Mouse (Mus musculus) ES-E14 (cell line): ENCODE data around the gene A2ml1. TPM values are rescaled to one million over a fixed set of nuclear protein-coding genes. Genes with fewer than 3 reads are reported as not detected.

Experiments used
- DNase-seq: peaks from one replicate; pipeline ENCODE4 v3.0.0-alpha.2; 2013; ENCODE audit warnings: low read depth, low spot score
- H3K27ac ChIP-seq: 2 replicates; pipeline ENCODE4 v1.5.1; 2012; ENCODE audit warnings: low read depth, mild to moderate bottlenecking, low read length, moderate library complexity, mixed read lengths; ENCODE audit not compliant: poor library complexity, insufficient read depth, severe bottlenecking
- H3K36me3 ChIP-seq: 2 replicates; pipeline ENCODE4 v1.6.1; 2012; ENCODE audit warnings: mild to moderate bottlenecking, low read length, moderate library complexity, mixed read lengths; ENCODE audit not compliant: control insufficient read depth, poor library complexity, insufficient read depth, severe bottlenecking
- H3K4me1 ChIP-seq, 2 experiments: fragments of 150-350 bp in 1 of 2; sonication (generic) in 1 of 2; 2 replicates each; pipeline ENCODE4 v1.6.1; 2012; ENCODE audit warnings: low read length in 2 of 2, mild to moderate bottlenecking in 1 of 2, mixed read lengths in 1 of 2; ENCODE audit not compliant: control insufficient read depth in 2 of 2, insufficient read depth in 2 of 2, poor library complexity in 1 of 2
- H3K4me3 ChIP-seq, 2 experiments: fragments of 150-350 bp in 1 of 2; sonication (generic) in 1 of 2; 2 replicates each; pipeline ENCODE4 v1.5.1; 2012; ENCODE audit warnings: low read length in 2 of 2, low read depth in 1 of 2, mild to moderate bottlenecking in 1 of 2, mixed read lengths in 1 of 2; ENCODE audit not compliant: insufficient read depth in 1 of 2, poor library complexity in 1 of 2, severe bottlenecking in 1 of 2
- H3K9ac ChIP-seq: 2 replicates; pipeline ENCODE4 v1.6.1; 2012; ENCODE audit warnings: low read depth, mild to moderate bottlenecking, low read length, mixed read lengths; ENCODE audit not compliant: poor library complexity, insufficient read depth, severe bottlenecking
- H3K9me3 ChIP-seq: fragments of 150-350 bp; sonication (generic); 2 replicates; pipeline ENCODE4 v1.6.1; 2012; ENCODE audit warnings: low read depth, mild to moderate bottlenecking, low read length; ENCODE audit not compliant: control insufficient read depth, insufficient read depth
- CHD2 ChIP-seq: IDR thresholded peaks from 2 replicates; pipeline ENCODE4 v1.6.1; 2014; ENCODE audit warnings: mild to moderate bottlenecking, low read depth, low read length, inconsistent platforms
- HCFC1 ChIP-seq: IDR thresholded peaks from 2 replicates; pipeline ENCODE4 v1.6.1; 2012; ENCODE audit warnings: low read length, inconsistent platforms, borderline replicate concordance; ENCODE audit not compliant: insufficient read depth
- MAFK ChIP-seq: IDR thresholded peaks from 2 replicates; pipeline ENCODE4 v1.6.1; 2014; ENCODE audit warnings: mild to moderate bottlenecking, low read depth, low read length, inconsistent platforms; ENCODE audit not compliant: insufficient read depth
- ZC3H11A ChIP-seq: IDR thresholded peaks from 2 replicates; pipeline ENCODE4 v1.6.1; 2012; ENCODE audit warnings: low read depth, mild to moderate bottlenecking, inconsistent platforms, low read length, borderline replicate concordance
- ZNF384 ChIP-seq: IDR thresholded peaks from 2 replicates; pipeline ENCODE4 v1.6.1; 2012; ENCODE audit warnings: low read depth, low read length, inconsistent platforms
- in situ Hi-C, 2 experiments: fragments of 600-800 bp; cut with MboI; formaldehyde crosslinking; loops; one replicate each; pipeline ENCODE4 v1.15.1; 2025; ENCODE audit warnings: low sequenced_read_pairs in 2 of 2, inconsistent platforms in 1 of 2; ENCODE audit not compliant: unreplicated experiment in 2 of 2
- total RNA-seq: library from RNA; depleted of rRNA; stranded (reverse); fragments of 300-350 nt; gene quantifications from 2 replicates; pipeline ENCODE4 v1.2.3, GENCODE M21; 2012

The A2ml1 gene
- total RNA-seq, 1 experiment, result not detected

DNA sequence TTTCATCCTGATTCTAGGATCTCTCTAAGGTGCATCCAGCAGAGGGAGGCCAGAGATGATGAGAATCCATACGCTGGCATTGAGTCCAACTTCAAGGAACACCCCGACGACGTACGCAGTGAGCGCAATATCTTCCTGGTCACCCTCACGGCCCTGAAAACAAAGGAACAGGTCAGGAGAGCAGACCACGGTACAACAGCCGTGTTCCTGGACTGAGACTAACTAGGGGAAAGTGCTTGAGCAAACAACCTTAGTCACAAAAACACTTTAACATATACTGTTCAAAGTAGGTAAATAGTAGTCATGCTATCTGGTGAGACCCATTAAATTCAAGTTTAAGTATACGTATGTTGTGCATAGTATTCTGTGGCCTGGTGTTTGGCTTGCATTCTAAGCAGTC lies 32.9 kb downstream of the A2ml1 start:
- H3K4me3 ChIP-seq, result no peak overlapping the region
- no peaks in the 10 kb centered on the region for H3K36me3 ChIP-seq
- no peaks in the 10 kb centered on the region for H3K9me3 ChIP-seq
- in situ Hi-C loops, result no loop called here
- no peaks in the 10 kb centered on the region for H3K4me1 ChIP-seq
- TF ChIP-seq HCFC1, result no peak
- no peak for TF ChIP-seq MAFK
- no peak overlapping the region for H3K9ac ChIP-seq
- no peak for DNase-seq
- H3K27ac ChIP-seq, result no peak overlapping the region

DNA sequence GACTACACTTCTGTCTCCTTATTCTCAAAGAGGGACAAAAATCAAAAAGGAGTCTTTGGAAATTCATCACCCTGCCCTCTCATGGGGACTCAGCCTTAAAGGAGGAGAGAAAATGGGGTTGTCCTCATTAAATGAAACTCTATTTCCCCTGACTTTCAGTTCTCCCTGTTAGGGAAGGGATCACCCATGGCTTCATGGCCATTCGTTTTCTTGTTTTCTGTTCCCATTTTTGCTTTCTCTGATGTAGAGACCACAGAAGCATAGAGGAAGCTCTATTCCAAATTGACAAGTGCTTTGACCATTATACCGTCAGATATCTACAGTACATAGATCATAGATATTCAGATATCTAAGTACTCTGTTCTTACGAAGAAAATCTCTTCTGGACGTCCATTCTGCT lies 36.0 kb downstream of the A2ml1 start:
- no peak overlapping the region for H3K4me3 ChIP-seq
- in situ Hi-C loops, result no loop called here
- H3K9me3 ChIP-seq, result no peaks in the 10 kb centered on the region
- no peaks in the 10 kb centered on the region for H3K4me1 ChIP-seq
- H3K27ac ChIP-seq, result no peak overlapping the region
- no peak overlapping the region for H3K9ac ChIP-seq
- H3K36me3 ChIP-seq, result no peaks in the 10 kb centered on the region
- TF ChIP-seq ZC3H11A (no peak), HCFC1 (no peak), CHD2 (no peak), MAFK (no peak), ZNF384 (no peak)
- no peak for DNase-seq

DNA sequence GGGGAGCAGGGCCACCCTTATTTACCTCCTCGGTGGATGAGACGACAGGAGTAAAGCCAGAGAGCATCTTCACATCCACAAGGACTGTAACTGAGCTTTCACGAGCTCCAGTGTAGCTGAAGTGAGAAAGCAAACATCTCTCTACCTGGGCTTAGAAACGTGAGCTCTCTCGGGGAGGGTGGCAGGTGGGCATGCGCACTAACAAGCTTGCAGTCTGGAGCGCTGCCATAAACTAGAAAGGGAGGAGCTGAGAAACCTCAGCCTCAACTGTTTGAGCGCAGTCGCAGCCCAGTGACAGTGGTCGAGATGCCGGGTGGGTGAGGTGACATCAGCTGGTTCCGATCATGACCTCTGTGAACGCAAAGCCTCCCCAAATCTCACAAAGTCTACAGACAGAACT lies 38.2 kb downstream of the A2ml1 start:
- Histone ChIP-seq H3K9ac (no peak overlapping the region), H3K4me3 (no peak overlapping the region), H3K9me3 (no peaks in the 10 kb centered on the region), H3K36me3 (no peaks in the 10 kb centered on the region), H3K4me1 (no peaks in the 10 kb centered on the region), H3K27ac (no peak overlapping the region)
- DNase-seq, result no peak
- no peak for TF ChIP-seq HCFC1
- no peak for TF ChIP-seq MAFK
- no peak for TF ChIP-seq CHD2
- TF ChIP-seq ZNF384, result no peak
- TF ChIP-seq ZC3H11A, result no peak
- in situ Hi-C loops, result no loop called here

DNA sequence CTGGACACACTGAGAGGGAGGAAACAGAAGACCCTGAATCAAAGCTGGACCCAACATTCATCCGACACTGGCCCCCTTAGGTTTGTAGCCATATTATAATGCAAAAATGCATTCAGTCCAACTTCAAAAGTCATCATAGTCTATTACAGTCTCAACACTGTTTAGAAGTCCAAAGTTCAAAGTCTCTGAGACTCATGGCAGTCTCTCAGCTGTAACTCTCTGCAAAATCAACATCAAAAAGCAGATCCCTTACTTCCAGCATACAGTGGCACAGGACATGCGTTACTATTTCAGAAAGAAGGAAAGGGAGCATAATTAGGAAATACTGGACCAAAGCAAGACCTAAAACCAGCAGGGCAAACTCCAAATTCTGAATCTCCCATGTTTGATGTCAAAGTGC lies 46.2 kb downstream of the A2ml1 start:
- no peaks in the 10 kb centered on the region for H3K36me3 ChIP-seq
- H3K4me3 ChIP-seq, result no peak overlapping the region
- DNase-seq, result no peak
- H3K27ac ChIP-seq, result no peak overlapping the region
- TF ChIP-seq MAFK (no peak), CHD2 (no peak), HCFC1 (no peak), ZNF384 (no peak), ZC3H11A (no peak)
- no peaks in the 10 kb centered on the region for H3K4me1 ChIP-seq
- in situ Hi-C loops, result no loop called here
- H3K9ac ChIP-seq, result no peak overlapping the region
- no peaks in the 10 kb centered on the region for H3K9me3 ChIP-seq

DNA sequence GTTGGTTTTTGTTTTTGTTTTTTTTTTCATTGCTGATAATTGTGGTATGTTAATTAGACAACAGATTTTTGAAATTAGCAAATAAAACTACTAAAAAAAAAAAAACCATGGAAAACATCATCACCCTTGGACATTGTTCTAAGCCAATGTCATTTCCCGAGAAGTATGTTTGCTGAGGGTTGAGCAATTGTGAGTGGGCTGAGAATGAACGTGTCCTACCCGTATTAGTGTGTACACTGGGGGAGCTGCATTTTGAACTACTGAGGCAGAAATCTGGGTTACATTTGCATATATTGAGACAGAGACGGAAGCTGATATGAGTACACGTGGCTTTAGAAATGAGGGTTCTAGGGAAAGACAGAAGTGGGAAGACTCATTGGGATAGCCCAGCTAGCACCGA lies 48.1 kb downstream of the A2ml1 start:
- Histone ChIP-seq H3K36me3 (no peaks in the 10 kb centered on the region), H3K9me3 (no peaks in the 10 kb centered on the region), H3K4me1 (no peaks in the 10 kb centered on the region), H3K27ac (no peak overlapping the region), H3K9ac (no peak overlapping the region), H3K4me3 (no peak overlapping the region)
- no peak for DNase-seq
- TF ChIP-seq HCFC1, result no peak
- TF ChIP-seq ZNF384, result no peak
- no peak for TF ChIP-seq ZC3H11A
- TF ChIP-seq CHD2, result no peak
- TF ChIP-seq MAFK, result no peak
- in situ Hi-C loops, result no loop called here
